Mouse (Mus musculus) liver, embryonic 16.5 days (tissue): Measurements from ENCODE around the gene Pbx1. TPM values are rescaled to one million over a fixed set of nuclear protein-coding genes. Genes with fewer than 3 reads are reported as not detected.

Experiments used
- ATAC-seq: fragments of 200-750 bp; cut with Nextera tagmentation; 2 replicates; pipeline ENCODE4 v1.8.0; 2017; ENCODE audit warnings: low read depth, mild to moderate bottlenecking, moderate number of reproducible peaks, moderate library complexity
- H3K27ac ChIP-seq: fragments of 300-500 bp; sonication (generic); 2 replicates; pipeline ENCODE4 v1.5.1; 2014; ENCODE audit warnings: mild to moderate bottlenecking, low read length
- H3K27me3 ChIP-seq: fragments of 300-500 bp; sonication (generic); 2 replicates; pipeline ENCODE4 v1.6.1; 2014; ENCODE audit warnings: low read depth, low read length, mixed read lengths; ENCODE audit not compliant: control insufficient read depth, insufficient read depth
- H3K36me3 ChIP-seq: fragments of 300-500 bp; sonication (generic); 2 replicates; pipeline ENCODE4 v1.6.1; 2014; ENCODE audit warnings: mild to moderate bottlenecking; ENCODE audit not compliant: control insufficient read depth, insufficient read depth
- H3K4me1 ChIP-seq: fragments of 300-500 bp; sonication (generic); 2 replicates; pipeline ENCODE4 v1.6.1; 2014; ENCODE audit warnings: low read depth, low read length, mixed read lengths; ENCODE audit not compliant: control insufficient read depth
- H3K4me2 ChIP-seq: fragments of 300-500 bp; sonication (generic); 2 replicates; pipeline ENCODE4 v1.6.1; 2014; ENCODE audit warnings: low read depth, low read length, mixed read lengths
- H3K4me3 ChIP-seq: fragments of 300-500 bp; sonication (generic); 2 replicates; pipeline ENCODE4 v1.5.1; 2014; ENCODE audit warnings: low read depth, mild to moderate bottlenecking, low read length
- H3K9ac ChIP-seq: fragments of 300-500 bp; sonication (generic); 2 replicates; pipeline ENCODE4 v1.6.1; 2014; ENCODE audit warnings: low read depth, low read length
- H3K9me3 ChIP-seq: fragments of 300-500 bp; sonication (generic); replicated peaks from 2 replicates; pipeline ENCODE4 v1.6.1; 2016; ENCODE audit warnings: low read length; ENCODE audit not compliant: control insufficient read depth
- WGBS: fragments of 180-500 bp; shearing (Covaris S2); extraction: QIAGEN DNeasy Blood & Tissue Kit; methylation state at CpG from one replicate; pipeline ENCODE4 v1.1.7; 2014; ENCODE audit not compliant: insufficient replicate concordance; 5-methylcytosine and 5-hydroxymethylcytosine counted together
- polyA plus RNA-seq: library from polyadenylated mRNA; unstranded; fragments of >200 nt; fragmentation: Nextera tagmentation; extraction: Ambion mirVana; gene quantifications from 2 replicates; pipeline ENCODE4 v1.2.1, GENCODE M21; 2015

Pbx1 gene
- polyA plus RNA-seq, 1 experiment from 2014 or later, result 2.1 TPM

GRCm38 (mm10) chr1:168180622-168181441 lies 251.2 kb downstream of the Pbx1 start:
- H3K27ac ChIP-seq, result no peak overlapping the region
- no peaks in the 10 kb centered on the region for H3K27me3 ChIP-seq
- no peak overlapping the region for H3K9ac ChIP-seq
- H3K4me1 ChIP-seq, result no peaks in the 10 kb centered on the region
- no peaks in the 10 kb centered on the region for H3K36me3 ChIP-seq
- no peak overlapping the region for H3K4me3 ChIP-seq
- H3K4me2 ChIP-seq, result no peak overlapping the region
- 74% methylated on average over 9 of the region's 9 CpGs for WGBS
- H3K9me3 ChIP-seq, result no peaks in the 10 kb centered on the region
- no peak for ATAC-seq

- Histone ChIP-seq H3K27ac (no peak overlapping the region), H3K4me1 (no peaks in the 10 kb centered on the region), H3K36me3 (no peaks in the 10 kb centered on the region), H3K9ac (no peak overlapping the region), H3K4me3 (no peak overlapping the region), H3K9me3 (no peaks in the 10 kb centered on the region), H3K4me2 (no peak overlapping the region), H3K27me3 (no peaks in the 10 kb centered on the region)
- ATAC-seq, result no peak
- 71% methylated on average over 11 of the region's 11 CpGs for whole genome bisulfite sequencing
Observed at GRCm38 (mm10) chr1:168179691-168180090, 252.4 kb downstream of the Pbx1 start.

- Histone ChIP-seq H3K4me1 (no peaks in the 10 kb centered on the region), H3K9ac (no peak overlapping the region), H3K36me3 (no peaks in the 10 kb centered on the region), H3K4me3 (no peak overlapping the region), H3K27ac (no peak overlapping the region), H3K4me2 (no peak overlapping the region), H3K9me3 (no peaks in the 10 kb centered on the region), H3K27me3 (no peaks in the 10 kb centered on the region)
- no peak for ATAC-seq
- WGBS, result 39% methylated on average over 1 of the region's 1 CpGs
Observed at GRCm38 (mm10) chr1:168178611-168179010, 253.5 kb downstream of the Pbx1 start.

- no peak for ATAC-seq
- H3K9ac ChIP-seq, result no peak overlapping the region
- H3K4me3 ChIP-seq, result no peak overlapping the region
- no peaks in the 10 kb centered on the region for H3K36me3 ChIP-seq
- H3K27ac ChIP-seq, result no peak overlapping the region
- H3K27me3 ChIP-seq, result no peaks in the 10 kb centered on the region
- no peaks in the 10 kb centered on the region for H3K9me3 ChIP-seq
- no peaks in the 10 kb centered on the region for H3K4me1 ChIP-seq
- WGBS, result 58% methylated on average over 4 of the region's 4 CpGs
- H3K4me2 ChIP-seq, result no peak overlapping the region
Observed at GRCm38 (mm10) chr1:168175586-168175985, 256.5 kb downstream of the Pbx1 start.

GRCm38 (mm10) chr1:168169791-168170190 lies 262.3 kb downstream of the Pbx1 start:
- WGBS, result 69% methylated on average over 8 of the region's 8 CpGs
- Histone ChIP-seq H3K9ac (no peak overlapping the region), H3K36me3 (no peaks in the 10 kb centered on the region), H3K27ac (no peak overlapping the region), H3K4me2 (no peak overlapping the region), H3K9me3 (no peaks in the 10 kb centered on the region), H3K4me3 (no peak overlapping the region), H3K27me3 (no peaks in the 10 kb centered on the region), H3K4me1 (no peaks in the 10 kb centered on the region)
- ATAC-seq, result no peak

GRCm38 (mm10) chr1:168169052-168169779 lies 262.9 kb downstream of the Pbx1 start:
- Histone ChIP-seq H3K9me3 (no peaks in the 10 kb centered on the region), H3K27me3 (no peaks in the 10 kb centered on the region), H3K4me1 (no peaks in the 10 kb centered on the region), H3K4me3 (no peak overlapping the region), H3K4me2 (no peak overlapping the region), H3K9ac (no peak overlapping the region), H3K27ac (no peak overlapping the region), H3K36me3 (no peaks in the 10 kb centered on the region)
- no peak for ATAC-seq
- 61% methylated on average over 10 of the region's 10 CpGs for WGBS

- Histone ChIP-seq H3K27ac (no peak overlapping the region), H3K36me3 (no peaks in the 10 kb centered on the region), H3K27me3 (no peaks in the 10 kb centered on the region), H3K9ac (no peak overlapping the region), H3K4me1 (no peaks in the 10 kb centered on the region), H3K9me3 (no peaks in the 10 kb centered on the region), H3K4me2 (no peak overlapping the region), H3K4me3 (no peak overlapping the region)
- ATAC-seq, result no peak
- WGBS, result 59% methylated on average over 5 of the region's 5 CpGs
Observed at GRCm38 (mm10) chr1:168167781-168168180, 264.3 kb downstream of the Pbx1 start.

GRCm38 (mm10) chr1:168166841-168167240 lies 265.2 kb downstream of the Pbx1 start:
- H3K27ac ChIP-seq, result no peak overlapping the region
- no peak for ATAC-seq
- H3K4me2 ChIP-seq, result no peak overlapping the region
- H3K4me3 ChIP-seq, result no peak overlapping the region
- no peaks in the 10 kb centered on the region for H3K9me3 ChIP-seq
- H3K9ac ChIP-seq, result no peak overlapping the region
- no peaks in the 10 kb centered on the region for H3K36me3 ChIP-seq
- no peaks in the 10 kb centered on the region for H3K27me3 ChIP-seq
- H3K4me1 ChIP-seq, result no peaks in the 10 kb centered on the region
- WGBS, result 60% methylated on average over 2 of the region's 2 CpGs

GRCm38 (mm10) chr1:168164945-168165344 lies 267.1 kb downstream of the Pbx1 start:
- ATAC-seq, result no peak
- WGBS, result 63% methylated on average over 3 of the region's 3 CpGs

More at GRCm38 (mm10) chr1:168164945-168165344, 267.1 kb downstream of the Pbx1 start:
- no peaks in the 10 kb centered on the region for H3K36me3 ChIP-seq
- no peak overlapping the region for H3K4me3 ChIP-seq
- no peaks in the 10 kb centered on the region for H3K9me3 ChIP-seq
- no peak overlapping the region for H3K27ac ChIP-seq
- H3K4me1 ChIP-seq, result no peaks in the 10 kb centered on the region
- no peaks in the 10 kb centered on the region for H3K27me3 ChIP-seq
- no peak overlapping the region for H3K4me2 ChIP-seq
- H3K9ac ChIP-seq, result no peak overlapping the region
